Mouse (Mus musculus) CH12.LX (cell line): ENCODE results near the gene Tmem218. TPM values are rescaled to one million over a fixed set of nuclear protein-coding genes. Genes with fewer than 3 reads are reported as not detected.

Source experiments
- DNase-seq: peaks from one replicate; pipeline ENCODE4 v3.0.0-alpha.2; 2013; ENCODE audit errors: extremely low read depth
- H3K27ac ChIP-seq: 2 replicates; pipeline ENCODE4 v1.5.1; 2012; ENCODE audit warnings: low read depth, mild to moderate bottlenecking, control low read depth, moderate library complexity; ENCODE audit not compliant: insufficient read depth
- H3K27me3 ChIP-seq: replicated peaks from 2 replicates; pipeline ENCODE3; 2012; ENCODE audit warnings: inconsistent platforms
- H3K36me3 ChIP-seq, 2 experiments: replicated peaks in 1 of 2; 2 replicates each; pipeline versions ENCODE3 to v1.6.1; 2012; ENCODE audit warnings: inconsistent platforms in 1 of 2, low read length in 1 of 2, mild to moderate bottlenecking in 1 of 2, mixed read lengths in 1 of 2, moderate library complexity in 1 of 2; ENCODE audit not compliant: control insufficient read depth in 1 of 2, insufficient read depth in 1 of 2
- H3K4me1 ChIP-seq, 2 experiments: 2 replicates each; pipeline ENCODE4 v1.6.1; 2012; ENCODE audit warnings: inconsistent platforms in 1 of 2, moderate library complexity in 1 of 2; ENCODE audit not compliant: insufficient read depth in 2 of 2, control insufficient read depth in 1 of 2
- H3K4me2 ChIP-seq: 2 replicates; pipeline ENCODE4 v1.6.1; 2012; ENCODE audit warnings: low read depth, mild to moderate bottlenecking, control low read depth; ENCODE audit not compliant: poor library complexity, insufficient read depth, severe bottlenecking
- H3K4me3 ChIP-seq, 3 experiments: fragments of 150-350 bp in 1 of 3; sonication (generic) in 1 of 3; replicated peaks in 1 of 3; 2 replicates each; pipeline versions ENCODE3 to v1.5.1; 2011 to 2012; ENCODE audit warnings: low read depth in 2 of 3, low read length in 2 of 3, mild to moderate bottlenecking in 2 of 3, moderate library complexity in 2 of 3, control low read depth in 1 of 3, improper control_type of control experiment in 1 of 3, inconsistent platforms in 1 of 3, mixed read lengths in 1 of 3; ENCODE audit not compliant: poor library complexity in 1 of 3
- H3K79me2 ChIP-seq: replicated peaks from 2 replicates; pipeline ENCODE4 v1.6.1; 2012; ENCODE audit warnings: mild to moderate bottlenecking, moderate library complexity; ENCODE audit not compliant: control insufficient read depth, poor library complexity, insufficient read depth, severe bottlenecking; ENCODE audit errors: extremely low read depth
- H3K9ac ChIP-seq: 2 replicates; pipeline ENCODE4 v1.6.1; 2012; ENCODE audit warnings: low read depth, mild to moderate bottlenecking, control low read depth, moderate library complexity; ENCODE audit not compliant: insufficient read depth
- H3K9me3 ChIP-seq: replicated peaks from 2 replicates; pipeline ENCODE3; 2012; ENCODE audit warnings: low read length, inconsistent platforms, mixed read lengths
- EP300 ChIP-seq: IDR thresholded peaks from 2 replicates; pipeline ENCODE4 v1.6.1; 2011; ENCODE audit warnings: low read length, improper control_type of control experiment
- GABPA ChIP-seq: IDR thresholded peaks from 2 replicates; pipeline ENCODE4 v1.6.1; 2012; ENCODE audit warnings: low read depth, low read length, improper control_type of control experiment, inconsistent platforms; ENCODE audit not compliant: insufficient replicate concordance
- IRF4 ChIP-seq: IDR thresholded peaks from 2 replicates; pipeline ENCODE4 v1.6.1; 2014; ENCODE audit warnings: low read depth, mild to moderate bottlenecking, inconsistent platforms, low read length, improper control_type of control experiment
- JUN ChIP-seq: IDR thresholded peaks from 2 replicates; pipeline ENCODE4 v1.6.1; 2011; ENCODE audit warnings: low read depth, mild to moderate bottlenecking, low read length, improper control_type of control experiment, moderate library complexity; ENCODE audit not compliant: insufficient read depth
- KAT2A ChIP-seq: IDR thresholded peaks from 2 replicates; pipeline ENCODE4 v1.6.1; 2012; ENCODE audit warnings: low read length, improper control_type of control experiment, inconsistent platforms; ENCODE audit not compliant: insufficient replicate concordance
- MAFK ChIP-seq: IDR thresholded peaks from 2 replicates; pipeline ENCODE4 v1.6.1; 2011; ENCODE audit warnings: low read length, improper control_type of control experiment; ENCODE audit not compliant: insufficient replicate concordance
- MXI1 ChIP-seq: IDR thresholded peaks from 2 replicates; pipeline ENCODE4 v1.6.1; 2011; ENCODE audit warnings: mild to moderate bottlenecking, low read depth, low read length, improper control_type of control experiment
- MYC ChIP-seq: IDR thresholded peaks from 2 replicates; pipeline ENCODE4 v1.6.1; 2011; ENCODE audit warnings: low read depth, mild to moderate bottlenecking, improper control_type of control experiment, low read length
- NRF1 ChIP-seq: IDR thresholded peaks from 2 replicates; pipeline ENCODE4 v1.6.1; 2014; ENCODE audit warnings: low read depth, mild to moderate bottlenecking, inconsistent platforms, low read length, improper control_type of control experiment, moderate library complexity
- PAX5 ChIP-seq: IDR thresholded peaks from 2 replicates; pipeline ENCODE4 v1.6.1; 2012; ENCODE audit warnings: low read length, inconsistent platforms, mixed read lengths
- POLR2A ChIP-seq: IDR thresholded peaks from 2 replicates; pipeline ENCODE4 v1.6.1; 2011; ENCODE audit warnings: low read depth, mild to moderate bottlenecking, improper control_type of control experiment, low read length
- SIN3A ChIP-seq: IDR thresholded peaks from 2 replicates; pipeline ENCODE4 v1.6.1; 2012; ENCODE audit warnings: low read length, improper control_type of control experiment, inconsistent platforms
- UBTF ChIP-seq: IDR thresholded peaks from 2 replicates; pipeline ENCODE4 v1.6.1; 2012; ENCODE audit warnings: low read depth, mild to moderate bottlenecking, inconsistent platforms, low read length, improper control_type of control experiment, moderate library complexity
- ZC3H11A ChIP-seq: IDR thresholded peaks from 2 replicates; pipeline ENCODE4 v1.6.1; 2012; ENCODE audit warnings: low read depth, mild to moderate bottlenecking, inconsistent platforms, low read length, improper control_type of control experiment
- ZNF384 ChIP-seq: IDR thresholded peaks from 2 replicates; pipeline ENCODE4 v1.6.1; 2012; ENCODE audit warnings: low read depth, low read length, improper control_type of control experiment, inconsistent platforms
- dilution Hi-C: fragments of 300-500 bp; cut with MboI; formaldehyde crosslinking; loops from 2 replicates; pipeline ENCODE4 v1.14.3; 2020; ENCODE audit warnings: low sequenced_read_pairs; ENCODE audit not compliant: extremely low pct_unique_long_range_greater_than_20kb, extremely low pct_ligation_motif_present
- in situ Hi-C: fragments of 300-500 bp; cut with MboI; formaldehyde crosslinking; loops from 3 replicates; pipeline ENCODE4 v1.14.3; 2019; ENCODE audit warnings: low sequenced_read_pairs, low pct_ligation_motif_present, low pct_unique_long_range_greater_than_20kb, mixed read lengths
- polyA plus RNA-seq: library from polyadenylated mRNA; unstranded; fragments of >175 nt; gene quantifications from 2 replicates; pipeline ENCODE4 v1.2.1, GENCODE M21; 2012; ENCODE audit warnings: low read depth; ENCODE audit not compliant: insufficient read length
- total RNA-seq, 2 experiments: library from RNA; depleted of rRNA; stranded (reverse); fragments of 300-350 nt in 1 of 2; fragments of >200 nt in 1 of 2; gene quantifications; 2 replicates each; pipeline ENCODE4 v1.2.3; 2012 to 2014

Tmem218 gene
- total and polyA plus RNA-seq, 3 experiments, result 2.7 to 3.1 (median 3.0) TPM

DNA sequence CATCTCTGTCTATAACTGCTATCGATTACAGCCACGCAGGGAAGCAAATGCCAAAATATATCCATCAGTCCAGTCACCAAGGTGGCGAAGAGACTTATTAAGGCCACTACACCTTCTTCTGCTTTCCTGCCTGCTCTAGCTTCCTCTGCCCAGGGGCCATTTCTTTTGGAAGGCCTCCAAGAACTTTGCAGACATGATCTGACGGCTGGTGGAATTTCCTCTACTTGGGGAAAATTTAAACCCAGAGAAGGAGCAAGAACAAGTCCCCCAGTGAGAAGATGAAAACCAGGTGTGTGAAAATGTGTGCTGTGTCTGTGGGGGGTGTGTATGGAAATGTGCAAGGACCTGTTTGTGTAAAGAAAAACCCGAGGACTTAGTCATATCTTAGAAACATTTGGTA is 34.6 kb upstream of the Tmem218 start:
- Histone ChIP-seq H3K4me3 (no peak overlapping the region), H3K4me2 (no peak overlapping the region), H3K27ac (no peak overlapping the region), H3K9me3 (no peaks in the 10 kb centered on the region), H3K27me3 (peaks cover 8% of the 10 kb centered on the region), H3K36me3 (no peaks in the 10 kb centered on the region), H3K4me1 (peaks cover 0 to 8% of the 10 kb centered on the region in 2 experiments; a peak in 2 of 4 replicates), H3K9ac (no peak overlapping the region), H3K79me2 (no peaks in the 10 kb centered on the region)
- in situ Hi-C loops (no loop called here), dilution Hi-C loops (no loop called here)
- no peak for TF ChIP-seq ZC3H11A
- TF ChIP-seq MAFK, result no peak
- TF ChIP-seq MYC, result no peak
- TF ChIP-seq POLR2A, result no peak
- TF ChIP-seq GABPA, result no peak
- no peak for TF ChIP-seq IRF4
- no peak for TF ChIP-seq SIN3A
- TF ChIP-seq PAX5, result no peak
- TF ChIP-seq KAT2A, result no peak
- no peak for TF ChIP-seq EP300
- DNase-seq, result no peak

DNA sequence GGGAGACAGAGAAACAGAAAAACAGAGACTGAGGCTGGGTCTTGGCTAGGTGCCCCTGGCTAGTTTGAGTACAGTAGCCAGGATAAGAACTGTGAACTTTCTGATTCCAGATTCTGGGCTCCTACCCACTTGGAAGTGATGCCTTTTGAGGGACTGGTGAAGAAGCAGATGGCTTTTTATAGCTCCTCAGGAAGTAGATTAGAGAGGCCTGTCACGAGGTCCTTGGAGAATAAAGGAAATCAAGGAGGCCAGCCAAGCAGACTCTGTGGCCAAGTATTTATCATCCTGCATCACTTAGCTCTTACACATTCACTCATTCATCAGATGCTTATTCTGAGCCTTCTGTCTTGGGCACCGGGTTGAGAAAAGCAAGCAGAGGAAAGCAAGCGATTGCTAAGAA is 32.0 kb upstream of the Tmem218 start:
- Histone ChIP-seq H3K4me2 (no peak overlapping the region), H3K4me1 (peaks cover 0 to 8% of the 10 kb centered on the region in 2 experiments; a peak in 2 of 4 replicates), H3K36me3 (no peaks in the 10 kb centered on the region)
- TF ChIP-seq ZNF384 (no peak), MXI1 (no peak), MYC (no peak), JUN (no peak), NRF1 (no peak), MAFK (no peak), UBTF (no peak)
- TF ChIP-seq, all 38 proteins: peak for 0
- H3K4me3 ChIP-seq, result no peak overlapping the region
- in situ Hi-C loops, result loop anchor here (5.0 kb wide), 1 partner anchor 51 kb away; no protein-coding TSS in a partner anchor
- no peaks in the 10 kb centered on the region for H3K9me3 ChIP-seq
- DNase-seq, result no peak
- dilution Hi-C loops, result no loop called here
- H3K27me3 ChIP-seq, result peaks cover 8% of the 10 kb centered on the region
- no peaks in the 10 kb centered on the region for H3K79me2 ChIP-seq
- H3K27ac ChIP-seq, result no peak overlapping the region
- no peak overlapping the region for H3K9ac ChIP-seq
